ENCODE assay signal across 7 mouse cellular contexts in the genomic region with DNA sequence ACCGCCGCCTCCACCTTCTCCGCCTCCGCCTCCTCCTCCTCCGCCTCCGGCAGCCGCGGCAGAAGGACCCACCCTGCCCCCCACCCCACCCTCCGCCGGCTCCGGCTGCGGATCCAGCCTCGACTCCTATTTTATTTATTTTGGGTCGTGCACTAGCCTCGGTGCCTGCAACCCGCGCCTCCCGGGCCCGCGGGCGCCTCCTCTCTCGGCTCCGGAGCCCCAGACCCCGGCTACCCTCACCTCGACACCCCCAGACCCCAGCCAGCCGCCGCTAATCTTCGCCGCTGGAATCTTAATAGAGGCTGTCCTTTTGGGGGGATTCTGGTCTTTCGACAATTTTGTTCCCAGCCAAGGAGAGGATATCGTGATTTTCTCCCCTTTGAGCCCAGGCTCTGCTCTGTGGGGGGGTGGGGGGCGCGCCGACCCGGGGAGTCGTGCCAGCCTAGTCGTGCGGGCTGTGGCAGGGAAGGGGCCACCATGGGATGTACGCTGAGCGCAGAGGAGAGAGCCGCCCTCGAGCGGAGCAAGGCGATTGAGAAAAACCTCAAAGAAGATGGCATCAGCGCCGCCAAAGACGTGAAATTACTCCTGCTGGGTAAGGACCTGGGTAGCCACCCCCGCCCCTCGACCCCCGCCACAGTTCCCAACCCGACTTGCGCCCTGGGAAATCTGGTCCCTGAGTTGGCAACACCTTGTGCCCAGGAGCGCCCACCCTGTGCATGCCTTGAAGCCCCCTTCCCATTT. TPM values are rescaled to one million over a fixed set of nuclear protein-coding genes. Genes with fewer than 3 reads are reported as not detected.
DNase-seq lines count a peak whose midpoint lies in the region; ATAC-seq and TF ChIP-seq lines count a peak whose summit lies in the region.

No protein-coding gene starts in this region.

- H3K36me3 ChIP-seq in lung, embryonic 14.5 days (ENCODE audit: insufficient read depth), result no peaks in the 10 kb centered on the region
- no peaks in the 10 kb centered on the region for H3K36me3 ChIP-seq in forebrain, embryonic 12.5 days (replicated peaks)
- H3K36me3 ChIP-seq in liver, embryonic 13.5 days, result no peaks in the 10 kb centered on the region
- H3K36me3 ChIP-seq in stomach, postnatal 0 days (ENCODE audit: control insufficient read depth, insufficient read depth, low read length), result no peaks in the 10 kb centered on the region

- peaks cover 43% of the 10 kb centered on the region for H3K27me3 ChIP-seq in lung, embryonic 14.5 days (ENCODE audit: insufficient read depth, low read length)
- H3K27me3 ChIP-seq in forebrain, embryonic 12.5 days, result peaks cover 5% of the 10 kb centered on the region; the same call in 1 of the 2 replicates
- H3K27me3 ChIP-seq in liver, embryonic 13.5 days, result peaks cover 75% of the 10 kb centered on the region
- H3K27me3 ChIP-seq in stomach, postnatal 0 days (ENCODE audit: control insufficient read depth, insufficient read depth, low read length), result peaks cover 2% of the 10 kb centered on the region; the same call in 1 of the 2 replicates

- H3K9me3 ChIP-seq in lung, embryonic 14.5 days (ENCODE audit: low read depth, low read length), result no peaks in the 10 kb centered on the region
- H3K9me3 ChIP-seq in forebrain, embryonic 12.5 days, result no peaks in the 10 kb centered on the region
- no peaks in the 10 kb centered on the region for H3K9me3 ChIP-seq in liver, embryonic 13.5 days (replicated peaks)
- no peaks in the 10 kb centered on the region for H3K9me3 ChIP-seq in stomach, postnatal 0 days (ENCODE audit: control insufficient read depth, low read length)

- ATAC-seq in lung, embryonic 14.5 days (ENCODE audit: insufficient read depth), result no peak; the same call in 1 of the 2 replicates
- ATAC-seq in forebrain, embryonic 12.5 days (ENCODE audit: low FRiP score), result no peak
- no peak for ATAC-seq in liver, embryonic 13.5 days (ENCODE audit: low read depth)
- no peak for ATAC-seq in stomach, postnatal 0 days (ENCODE audit: low FRiP score, low TSS enrichment)

- peak overlapping the region; percentile 86 for H3K4me2 ChIP-seq in lung, embryonic 14.5 days
- peak overlapping the region; percentile 90 for H3K4me2 ChIP-seq in forebrain, embryonic 12.5 days
- peak overlapping the region; percentile 82 for H3K4me2 ChIP-seq in liver, embryonic 13.5 days
- H3K4me2 ChIP-seq in stomach, postnatal 0 days (replicated peaks; ENCODE audit: low read depth), result peak overlapping the region; percentile 83

- TF ChIP-seq CTCF in lung, embryonic 14.5 days (IDR thresholded peaks at IDR 0.05; ENCODE audit: low read depth), result no peak
- no peak for TF ChIP-seq CTCF in stomach, postnatal 0 days (IDR thresholded peaks at IDR 0.05; ENCODE audit: low read depth)

- no peak overlapping the region for H3K27ac ChIP-seq in lung, embryonic 14.5 days (ENCODE audit: low read depth)
- H3K27ac ChIP-seq in forebrain, embryonic 12.5 days, result peak overlapping the region; percentile 97
- no peak overlapping the region for H3K27ac ChIP-seq in liver, embryonic 13.5 days
- peak overlapping the region; percentile 73 for H3K27ac ChIP-seq in stomach, postnatal 0 days (replicated peaks)

- peak; percentile 12 for DNase-seq in lung, embryonic 14.5 days
- DNase-seq in lung, postnatal 25 days (ENCODE audit: low spot score), result no peak
- DNase-seq in cerebellum, adult 18-20 months, result peak; percentile 52 to 59
- no peak for DNase-seq in liver, embryonic 13.5 days
- DNase-seq in stomach, postnatal 0 days (ENCODE audit: low spot score), result peak; percentile 22
- DNase-seq in natural killer cell, adult 2 months (ENCODE audit: low spot score in 2 of 2), result no peak

- H3K4me3 ChIP-seq in lung, embryonic 14.5 days (ENCODE audit: low read depth, low read length), result peak overlapping the region; percentile 62
- peak overlapping the region; percentile 78 for H3K4me3 ChIP-seq in forebrain, embryonic 12.5 days (replicated peaks)
- peak overlapping the region; percentile 62 for H3K4me3 ChIP-seq in liver, embryonic 13.5 days (replicated peaks)
- peak overlapping the region; percentile 55 for H3K4me3 ChIP-seq in stomach, postnatal 0 days (ENCODE audit: low read depth, low read length)

- H3K4me1 ChIP-seq in lung, embryonic 14.5 days (ENCODE audit: insufficient read depth), result 0 out of 2 replicates have a peak, but pooled peaks cover 3% of the 10 kb centered on the region
- H3K4me1 ChIP-seq in forebrain, embryonic 12.5 days, result peaks cover 41% of the 10 kb centered on the region
- peaks cover 14% of the 10 kb centered on the region for H3K4me1 ChIP-seq in liver, embryonic 13.5 days (replicated peaks)
- peaks cover 2% of the 10 kb centered on the region; the same call in 1 of the 2 replicates for H3K4me1 ChIP-seq in stomach, postnatal 0 days (replicated peaks; ENCODE audit: control insufficient read depth, insufficient read depth)

- no peak for TF ChIP-seq EP300 in stomach, postnatal 0 days (optimal IDR thresholded peaks at IDR 0.05)

- peak overlapping the region; percentile 59 for H3K9ac ChIP-seq in lung, embryonic 14.5 days
- peak overlapping the region; percentile 90 for H3K9ac ChIP-seq in forebrain, embryonic 12.5 days
- H3K9ac ChIP-seq in liver, embryonic 13.5 days, result peak overlapping the region; percentile 55
- peak overlapping the region; percentile 68 for H3K9ac ChIP-seq in stomach, postnatal 0 days (ENCODE audit: low read length)

- WGBS in lung, embryonic 14.5 days, result under 1% methylated on average over 51 of the region's 53 CpGs
- under 1% methylated on average over 49 of the region's 53 CpGs for WGBS in forebrain, embryonic 12.5 days
- 2% methylated on average over 53 of the region's 53 CpGs for WGBS in liver, embryonic 13.5 days (ENCODE audit: insufficient replicate concordance)
- WGBS in stomach, postnatal 0 days, result 1% methylated on average over 45 of the region's 53 CpGs

RNA-seq across cellular contexts. Expression of a gene that starts 1.3 kb away (rescaled TPM):
- 1.8 and 2.4 TPM in 2 replicates for polyA plus RNA-seq in lung, embryonic 14.5 days (2014; fragmentation: Nextera tagmentation; extraction: Ambion mirVana)
- polyA plus RNA-seq in forebrain, embryonic 12.5 days (2016; fragmentation: Nextera tagmentation; extraction: Ambion mirVana), result 84.5 and 89.7 TPM in 2 replicates
- 0.42 and 0.62 TPM in 2 replicates for polyA plus RNA-seq in liver, embryonic 13.5 days (2015; fragmentation: Nextera tagmentation; extraction: Ambion mirVana)
- polyA plus RNA-seq in stomach, postnatal 0 days (2015; fragmentation: Nextera tagmentation; extraction: Ambion mirVana), result 7.2 and 9.5 TPM in 2 replicates

Comparison
In these comparisons a context has a peak if more than half of its experiments do, and no peak if none do; other contexts are left out.
1. DNase-seq: peak in lung, embryonic 14.5 days (single experiment), cerebellum, adult 18-20 months (2 of 2) and stomach, postnatal 0 days (single experiment); none in lung, postnatal 25 days (single experiment), liver, embryonic 13.5 days (single experiment) and natural killer cell, adult 2 months (0 of 2).
2. H3K27ac ChIP-seq: peak in forebrain, embryonic 12.5 days (single experiment) and stomach, postnatal 0 days (single experiment); none in lung, embryonic 14.5 days (single experiment) and liver, embryonic 13.5 days (single experiment).
3. Peak in every context shown above with its lines, with median percentiles within 50 percentile points of each other: H3K4me2 ChIP-seq, H3K4me3 ChIP-seq and H3K9ac ChIP-seq.